Mouse (Mus musculus): Measurements from ENCODE around the gene Prkca. TPM values are rescaled to one million over a fixed set of nuclear protein-coding genes. Genes with fewer than 3 reads are reported as not detected.

The Prkca gene
- total RNA-seq, 2 experiments from 2014 or later: 186 to 189 TPM

GRCm38 (mm10) chr11:108136341-108136740, 207.4 kb downstream of the Prkca start:
- no peak; the same call in 1 of the 2 replicates for TF ChIP-seq CTCF (IDR thresholded peaks at IDR 0.05)
- H3K4me3 ChIP-seq: no peak overlapping the region
- intact Hi-C loops (cut with DNase I): loop anchor here (5.0 kb wide), 2 partner anchors 74 to 86 kb away; no protein-coding TSS in a partner anchor
- peak overlapping the region; percentile 72 for H3K27ac ChIP-seq
- peak; percentile 33 to 53 for DNase-seq (ENCODE audit: extremely low spot score in 1 of 2, low spot score in 2 of 2)

GRCm38 (mm10) chr11:108135407-108136159, 208.1 kb downstream of the Prkca start:
- intact Hi-C loops (cut with DNase I): loop anchor here (5.0 kb wide), 2 partner anchors 73 to 87 kb away; no protein-coding TSS in a partner anchor
- DNase-seq (ENCODE audit: extremely low spot score in 1 of 2, low spot score in 2 of 2): no peak
- peak; percentile 53 for TF ChIP-seq CTCF (IDR thresholded peaks at IDR 0.05)
- Histone ChIP-seq H3K4me3 (no peak overlapping the region), H3K27ac (peak overlapping the region; percentile 49)

GRCm38 (mm10) chr11:108128593-108128992, 215.1 kb downstream of the Prkca start:
- Histone ChIP-seq H3K4me3 (no peak overlapping the region), H3K27ac (peak overlapping the region; percentile 60)
- intact Hi-C loops (cut with DNase I): loop anchor here (2.0 to 5.0 kb wide), 3 partner anchors 96 to 294 kb away; no protein-coding TSS in a partner anchor
- DNase-seq (ENCODE audit: extremely low spot score in 1 of 2, low spot score in 2 of 2): peak; percentile 51 to 66
- TF ChIP-seq CTCF (IDR thresholded peaks at IDR 0.05): peak; percentile 66

- peak overlapping the region; percentile 60 for H3K27ac ChIP-seq
- TF ChIP-seq CTCF (IDR thresholded peaks at IDR 0.05): no peak
- DNase-seq (ENCODE audit: extremely low spot score in 1 of 2, low spot score in 2 of 2): no peak
- no peak overlapping the region for H3K4me3 ChIP-seq
- intact Hi-C loops (cut with DNase I): loop anchor here (2.0 to 5.0 kb wide), 3 partner anchors 96 to 294 kb away; no protein-coding TSS in a partner anchor
Measured at GRCm38 (mm10) chr11:108127908-108128307, 215.8 kb downstream of the Prkca start.

- DNase-seq (ENCODE audit: extremely low spot score in 1 of 2, low spot score in 2 of 2): no peak
- Histone ChIP-seq H3K4me3 (no peak overlapping the region), H3K27ac (no peak overlapping the region)
- intact Hi-C loops (cut with DNase I): no loop called here
- TF ChIP-seq CTCF (IDR thresholded peaks at IDR 0.05): no peak
Measured at GRCm38 (mm10) chr11:108122486-108122885, 221.2 kb downstream of the Prkca start.

GRCm38 (mm10) chr11:108120708-108121107, 223.0 kb downstream of the Prkca start:
- no peak for TF ChIP-seq CTCF (IDR thresholded peaks at IDR 0.05)
- no peak overlapping the region for H3K27ac ChIP-seq
- H3K4me3 ChIP-seq: no peak overlapping the region
- intact Hi-C loops (cut with DNase I): no loop called here
- no peak for DNase-seq (ENCODE audit: extremely low spot score in 1 of 2, low spot score in 2 of 2)

- no peak for DNase-seq (ENCODE audit: extremely low spot score in 1 of 2, low spot score in 2 of 2)
- intact Hi-C loops (cut with DNase I): no loop called here
- TF ChIP-seq CTCF (IDR thresholded peaks at IDR 0.05): no peak
- H3K4me3 ChIP-seq: no peak overlapping the region
- no peak overlapping the region for H3K27ac ChIP-seq
Measured at GRCm38 (mm10) chr11:108119785-108120184, 223.9 kb downstream of the Prkca start.

- DNase-seq (ENCODE audit: extremely low spot score in 1 of 2, low spot score in 2 of 2): no peak
- H3K4me3 ChIP-seq: no peak overlapping the region
- intact Hi-C loops (cut with DNase I): no loop called here
- TF ChIP-seq CTCF (IDR thresholded peaks at IDR 0.05): no peak
- H3K27ac ChIP-seq: no peak overlapping the region
Measured at GRCm38 (mm10) chr11:108118814-108119213, 224.9 kb downstream of the Prkca start.

GRCm38 (mm10) chr11:108118221-108118620, 225.5 kb downstream of the Prkca start:
- no peak for DNase-seq (ENCODE audit: extremely low spot score in 1 of 2, low spot score in 2 of 2)
- H3K4me3 ChIP-seq: no peak overlapping the region

GRCm38 (mm10) chr11:108117360-108118050, 226.2 kb downstream of the Prkca start:
- TF ChIP-seq CTCF (IDR thresholded peaks at IDR 0.05): no peak
- DNase-seq (ENCODE audit: extremely low spot score in 1 of 2, low spot score in 2 of 2): no peak
- Histone ChIP-seq H3K4me3 (no peak overlapping the region), H3K27ac (no peak overlapping the region)
- intact Hi-C loops (cut with DNase I): no loop called here

More at GRCm38 (mm10) chr11:108118221-108118620, 225.5 kb downstream of the Prkca start:
- intact Hi-C loops (cut with DNase I): no loop called here
- no peak overlapping the region for H3K27ac ChIP-seq
- TF ChIP-seq CTCF (IDR thresholded peaks at IDR 0.05): no peak

- intact Hi-C loops (cut with DNase I): no loop called here
- no peak overlapping the region for H3K4me3 ChIP-seq
- TF ChIP-seq CTCF (IDR thresholded peaks at IDR 0.05): no peak
- no peak for DNase-seq (ENCODE audit: extremely low spot score in 1 of 2, low spot score in 2 of 2)
- H3K27ac ChIP-seq: no peak overlapping the region
Measured at GRCm38 (mm10) chr11:108114091-108114490, 229.6 kb downstream of the Prkca start.

- DNase-seq (ENCODE audit: extremely low spot score in 1 of 2, low spot score in 2 of 2): peak in 1 of 2 experiments; percentile 36
- intact Hi-C loops (cut with DNase I): no loop called here
- TF ChIP-seq CTCF (IDR thresholded peaks at IDR 0.05): no peak
Measured at GRCm38 (mm10) chr11:108112437-108112836, 231.3 kb downstream of the Prkca start.

More at GRCm38 (mm10) chr11:108112437-108112836, 231.3 kb downstream of the Prkca start:
- Histone ChIP-seq H3K27ac (no peak overlapping the region), H3K4me3 (no peak overlapping the region)
